Mouse (Mus musculus): Measurements from ENCODE around the gene Msln.

GRCm38 (mm10) chr17:25715627-25716026 is 38.6 kb downstream of the Msln start:
- no peak for TF ChIP-seq CTCF (IDR thresholded peaks at IDR 0.05; ENCODE audit: borderline replicate concordance, control insufficient read depth, extremely low read depth, insufficient read depth, low read length, poor library complexity)
- TF ChIP-seq POLR2A (IDR thresholded peaks at IDR 0.05; ENCODE audit: control insufficient read depth, extremely low read depth, insufficient read depth, low read length, poor library complexity): no peak
